Comparison of ENCODE assay signal across 17 mouse cellular contexts in genomic region chr3:28405391-28405790, GRCm38 (mm10).
DNase-seq lines count a peak whose midpoint lies in the region; ATAC-seq and TF ChIP-seq lines count a peak whose summit lies in the region.
"Had no signal": no experiment of that assay in that cellular context is flagged by ENCODE, and none has a peak within 500 bp of the region (broad histone marks: within the 10 kb centered on the region; RNA-seq: fewer than 3 reads in every experiment).

No protein-coding gene starts in this region.

- no peaks in the 10 kb centered on the region for H3K36me3 ChIP-seq in hindbrain, embryonic 15.5 days
- no peaks in the 10 kb centered on the region for H3K36me3 ChIP-seq in hindbrain, embryonic 14.5 days (replicated peaks; ENCODE audit: control insufficient read depth, insufficient read depth)
- H3K36me3 ChIP-seq in embryonic facial prominence, embryonic 10.5 days (replicated peaks): no peaks in the 10 kb centered on the region
- no peaks in the 10 kb centered on the region for H3K36me3 ChIP-seq in stomach, postnatal 0 days (ENCODE audit: control insufficient read depth, insufficient read depth, low read length)
- H3K36me3 ChIP-seq: limb, embryonic 13.5 days; neural tube, embryonic 13.5 days had no signal

- ATAC-seq in hindbrain, embryonic 15.5 days (ENCODE audit: low FRiP score, low read depth): no peak
- ATAC-seq in hindbrain, embryonic 14.5 days (ENCODE audit: low FRiP score): no peak
- ATAC-seq in stomach, postnatal 0 days (ENCODE audit: low FRiP score, low TSS enrichment): no peak

- no peak overlapping the region for H3K4me2 ChIP-seq in hindbrain, embryonic 15.5 days
- no peak overlapping the region for H3K4me2 ChIP-seq in hindbrain, embryonic 14.5 days (replicated peaks)
- H3K4me2 ChIP-seq in stomach, postnatal 0 days (replicated peaks; ENCODE audit: low read depth): no peak overlapping the region
- H3K4me2 ChIP-seq: limb, embryonic 13.5 days; neural tube, embryonic 13.5 days had no signal

- TF ChIP-seq EP300 in stomach, postnatal 0 days (optimal IDR thresholded peaks at IDR 0.05): no peak

- H3K4me1 ChIP-seq in hindbrain, embryonic 15.5 days (replicated peaks): peaks cover 56% of the 10 kb centered on the region
- H3K4me1 ChIP-seq in hindbrain, embryonic 14.5 days (replicated peaks; ENCODE audit: control insufficient read depth, insufficient read depth, low read length): peaks cover 39% of the 10 kb centered on the region
- H3K4me1 ChIP-seq in embryonic facial prominence, embryonic 10.5 days: peaks cover 15% of the 10 kb centered on the region
- 0 out of 2 replicates have a peak, but pooled peaks cover 3% of the 10 kb centered on the region for H3K4me1 ChIP-seq in stomach, postnatal 0 days (replicated peaks; ENCODE audit: control insufficient read depth, insufficient read depth)

- H3K9me3 ChIP-seq in hindbrain, embryonic 15.5 days: no peaks in the 10 kb centered on the region
- H3K9me3 ChIP-seq in hindbrain, embryonic 14.5 days (ENCODE audit: control insufficient read depth, low read length): no peaks in the 10 kb centered on the region
- no peaks in the 10 kb centered on the region for H3K9me3 ChIP-seq in embryonic facial prominence, embryonic 10.5 days
- no peaks in the 10 kb centered on the region for H3K9me3 ChIP-seq in stomach, postnatal 0 days (ENCODE audit: control insufficient read depth, low read length)
- H3K9me3 ChIP-seq: limb, embryonic 13.5 days; neural tube, embryonic 13.5 days had no signal

- no peak for TF ChIP-seq CTCF in stomach, postnatal 0 days (IDR thresholded peaks at IDR 0.05; ENCODE audit: low read depth)

- no peak for DNase-seq in hindbrain, embryonic 14.5 days (ENCODE audit: low spot score)
- DNase-seq in thymus, postnatal 14 days: peak; percentile 12
- DNase-seq in thymus, postnatal 10 days (ENCODE audit: low spot score in 2 of 2): no peak
- no peak for DNase-seq in embryonic facial prominence, embryonic 10.5 days (ENCODE audit: low spot score)
- DNase-seq in adrenal gland, postnatal 10 days: no peak
- DNase-seq in stomach, postnatal 0 days (ENCODE audit: low spot score): no peak
- DNase-seq: cerebellum, adult 9-10 months; heart, adult 2 months; heart, postnatal 10 days; kidney, adult 11 months; kidney, postnatal 4 days; midbrain, embryonic 14.5 days; right cerebral cortex, postnatal 25 days had no signal

- peak overlapping the region; percentile 48 for H3K27ac ChIP-seq in hindbrain, embryonic 15.5 days (replicated peaks)
- H3K27ac ChIP-seq in hindbrain, embryonic 14.5 days: no peak overlapping the region
- peak overlapping the region; percentile 19; the same call in 1 of the 2 replicates for H3K27ac ChIP-seq in embryonic facial prominence, embryonic 10.5 days (replicated peaks)
- no peak overlapping the region for H3K27ac ChIP-seq in stomach, postnatal 0 days (replicated peaks)
- H3K27ac ChIP-seq: heart, adult 2 months; limb, embryonic 13.5 days; macrophage; neural tube, embryonic 13.5 days had no signal

- no peak overlapping the region for H3K9ac ChIP-seq in hindbrain, embryonic 15.5 days
- no peak overlapping the region for H3K9ac ChIP-seq in hindbrain, embryonic 14.5 days
- H3K9ac ChIP-seq in stomach, postnatal 0 days (ENCODE audit: low read length): no peak overlapping the region
- H3K9ac ChIP-seq: limb, embryonic 13.5 days; neural tube, embryonic 13.5 days had no signal

- WGBS in hindbrain, embryonic 15.5 days: 64% methylated on average over 2 of the region's 2 CpGs
- WGBS in hindbrain, embryonic 14.5 days: 72% methylated on average over 2 of the region's 2 CpGs
- 82% methylated on average over 2 of the region's 2 CpGs for WGBS in embryonic facial prominence, embryonic 10.5 days
- whole genome bisulfite sequencing in stomach, postnatal 0 days: 64% methylated on average over 2 of the region's 2 CpGs

- no peaks in the 10 kb centered on the region for H3K27me3 ChIP-seq in hindbrain, embryonic 15.5 days
- H3K27me3 ChIP-seq in hindbrain, embryonic 14.5 days (ENCODE audit: control insufficient read depth, insufficient read depth, low read length): no peaks in the 10 kb centered on the region
- H3K27me3 ChIP-seq in embryonic facial prominence, embryonic 10.5 days (replicated peaks; ENCODE audit: low read depth, poor library complexity, severe bottlenecking): no peaks in the 10 kb centered on the region
- no peaks in the 10 kb centered on the region for H3K27me3 ChIP-seq in stomach, postnatal 0 days (ENCODE audit: control insufficient read depth, insufficient read depth, low read length)
- H3K27me3 ChIP-seq: limb, embryonic 13.5 days; neural tube, embryonic 13.5 days had no signal

- no peak overlapping the region for H3K4me3 ChIP-seq in hindbrain, embryonic 15.5 days
- H3K4me3 ChIP-seq in hindbrain, embryonic 14.5 days (replicated peaks; ENCODE audit: low read length): no peak overlapping the region
- no peak overlapping the region for H3K4me3 ChIP-seq in embryonic facial prominence, embryonic 10.5 days
- no peak overlapping the region for H3K4me3 ChIP-seq in stomach, postnatal 0 days (ENCODE audit: low read depth, low read length)
- H3K4me3 ChIP-seq: heart, adult 2 months; limb, embryonic 13.5 days; neural tube, embryonic 13.5 days had no signal

Comparison
In these comparisons a context has a peak if more than half of its experiments do, and no peak if none do; other contexts are left out.
1. H3K27ac ChIP-seq: peak in hindbrain, embryonic 15.5 days (single experiment) and embryonic facial prominence, embryonic 10.5 days (single experiment); none in hindbrain, embryonic 14.5 days (single experiment) and stomach, postnatal 0 days (single experiment).